Mouse (Mus musculus) neural tube, embryonic 14.5 days (tissue): ENCODE data around the gene Efna2. TPM values are rescaled to one million over a fixed set of nuclear protein-coding genes. Genes with fewer than 3 reads are reported as not detected.

Experiments
- polyA plus RNA-seq: library from polyadenylated mRNA; unstranded; fragments of >200 nt; fragmentation: Nextera tagmentation; extraction: Ambion mirVana; gene quantifications from 2 replicates; pipeline ENCODE4 v1.2.1, GENCODE M21; 2014

Gene Efna2
- polyA plus RNA-seq, 1 experiment from 2014 or later, result 24.0 TPM

Other genes with a start within 250 kb of the Efna2 start
- gene Wdr18, start 219.3 kb upstream of the Efna2 start, polyA plus RNA-seq, result 87.0 and 103 TPM in 2 replicates
- gene Grin3b, start 208.8 kb upstream of the Efna2 start, polyA plus RNA-seq, result 0.43 and 0.61 TPM in 2 replicates
- 19.2 and 21.1 TPM in 2 replicates for gene Tmem259, start 195.2 kb upstream of the Efna2 start, polyA plus RNA-seq
- 9.9 and 40.0 TPM in 2 replicates for gene Cnn2, start 190.9 kb upstream of the Efna2 start, polyA plus RNA-seq
- 4.3 and 6.7 TPM in 2 replicates for gene Abca7, start 183.0 kb upstream of the Efna2 start, polyA plus RNA-seq
- gene Arhgap45, start 162.8 kb upstream of the Efna2 start, polyA plus RNA-seq, result 0.83 and 1.8 TPM in 2 replicates
- 138 and 145 TPM in 2 replicates for gene Polr2e, start 139.7 kb upstream of the Efna2 start, polyA plus RNA-seq
- gene Gpx4, start 132.3 kb upstream of the Efna2 start, polyA plus RNA-seq, result 512 and 546 TPM in 2 replicates
- gene Sbno2, start 73.9 kb upstream of the Efna2 start, polyA plus RNA-seq, result 12.9 and 13.3 TPM in 2 replicates
- gene Stk11, start 63.7 kb upstream of the Efna2 start, polyA plus RNA-seq, result 21.3 and 26.0 TPM in 2 replicates
- 472 and 519 TPM in 2 replicates for gene Atp5d, start 40.9 kb upstream of the Efna2 start, polyA plus RNA-seq
- 82.2 and 101 TPM in 2 replicates for gene Cbarp, start 38.6 kb upstream of the Efna2 start, polyA plus RNA-seq
- 38.8 and 39.8 TPM in 2 replicates for gene Midn, start 31.2 kb upstream of the Efna2 start, polyA plus RNA-seq
- gene Cirbp, start 13.5 kb upstream of the Efna2 start, polyA plus RNA-seq, result 249 and 286 TPM in 2 replicates
- gene 1600002K03Rik, start 6.5 kb upstream of the Efna2 start, polyA plus RNA-seq, result 6.4 and 7.8 TPM in 2 replicates
- gene Mum1, start 47.0 kb downstream of the Efna2 start, polyA plus RNA-seq, result 35.0 and 37.4 TPM in 2 replicates
- gene Ndufs7, start 69.6 kb downstream of the Efna2 start, polyA plus RNA-seq, result 309 and 366 TPM in 2 replicates
- gene Gamt, start 81.5 kb downstream of the Efna2 start, polyA plus RNA-seq, result 18.6 and 25.8 TPM in 2 replicates
- gene Dazap1, start 82.0 kb downstream of the Efna2 start, polyA plus RNA-seq, result 37.5 and 39.8 TPM in 2 replicates
- gene Rps15, start 113.0 kb downstream of the Efna2 start, polyA plus RNA-seq, result 537 and 599 TPM in 2 replicates
- 169 and 231 TPM in 2 replicates for gene Apc2, start 116.5 kb downstream of the Efna2 start, polyA plus RNA-seq
- 21.3 and 23.8 TPM in 2 replicates for gene 2310011J03Rik, start 141.1 kb downstream of the Efna2 start, polyA plus RNA-seq
- gene Pcsk4, start 150.0 kb downstream of the Efna2 start, polyA plus RNA-seq, result 4.9 and 5.1 TPM in 2 replicates
- gene Reep6, start 150.5 kb downstream of the Efna2 start, polyA plus RNA-seq, result 3.9 and 5.4 TPM in 2 replicates
- gene Adamtsl5, start 168.9 kb downstream of the Efna2 start, polyA plus RNA-seq, result 0.09 and 2.5 TPM in 2 replicates
- gene Plk5, start 177.0 kb downstream of the Efna2 start, polyA plus RNA-seq, result 2.4 and 3.4 TPM in 2 replicates
- 11.5 and 12.2 TPM in 2 replicates for gene Mex3d, start 208.2 kb downstream of the Efna2 start, polyA plus RNA-seq
- 162 and 166 TPM in 2 replicates for gene Mbd3, start 220.1 kb downstream of the Efna2 start, polyA plus RNA-seq
- 674 and 791 TPM in 2 replicates for gene Uqcr11, start 227.3 kb downstream of the Efna2 start, polyA plus RNA-seq